Mouse (Mus musculus): ENCODE measurements at regions not wholly inside any gene's neighbourhood (a gene's known extent, or its start where the extent isn't known, plus 50 kb on each side); places are given as distances from the start of the nearest gene placed in this dataset.

DNA sequence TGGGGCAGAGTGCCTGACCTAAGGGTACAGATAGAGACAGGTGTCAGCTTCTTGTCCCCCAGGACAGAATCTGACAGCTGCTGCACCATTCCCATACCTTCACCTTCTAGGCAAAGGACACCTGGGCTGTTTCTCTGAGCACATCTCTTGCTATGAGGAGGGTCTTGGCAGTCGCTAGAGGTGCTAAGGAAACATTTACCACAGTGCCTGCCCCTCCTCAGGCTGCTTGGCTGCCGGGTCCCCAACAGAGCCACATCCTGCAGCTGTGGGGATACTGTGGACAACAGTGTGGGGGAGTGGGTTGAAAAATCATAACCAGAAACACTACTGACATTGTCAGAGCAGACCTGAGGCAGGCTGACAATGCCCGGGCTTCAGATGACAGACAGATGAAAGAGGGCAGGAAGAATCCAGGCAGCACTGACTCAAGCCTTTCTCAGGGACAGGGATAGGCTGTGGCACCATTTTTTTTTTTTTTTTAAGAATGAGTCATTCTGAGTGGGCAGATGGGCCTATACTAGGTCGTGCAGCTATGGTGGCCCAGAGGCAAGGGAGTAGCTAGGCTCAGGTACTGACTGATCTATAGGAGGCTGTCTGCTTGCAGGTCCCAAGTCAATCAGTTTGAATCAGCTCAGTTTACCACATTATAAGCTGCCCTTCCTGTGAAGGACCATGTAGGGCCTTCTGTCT is 150.7 kb upstream of the A230072I06Rik start:
- TF ChIP-seq POLR2A (IDR thresholded peaks at IDR 0.05; ENCODE audit: low read depth, low read length), result no peak
- TF ChIP-seq CTCF (conservative IDR thresholded peaks at IDR 0.05; ENCODE audit: insufficient read depth, insufficient read length, low read depth, low read length), result no peak
